Mouse (Mus musculus) layer of hippocampus, adult 2 months (tissue): ENCODE results near the gene Slc2a4. TPM values are rescaled to one million over a fixed set of nuclear protein-coding genes. Genes with fewer than 3 reads are reported as not detected.

Source experiments
- DNase-seq, 2 experiments: peaks; one replicate each; pipeline ENCODE4 v3.0.0; 2022; ENCODE audit warnings: low spot score in 2 of 2
- H3K27ac ChIP-seq: fragments of 200-600 bp; 2 replicates; pipeline ENCODE4 v1.8.1; 2022
- H3K4me3 ChIP-seq: fragments of 200-600 bp; 2 replicates; pipeline ENCODE4 v1.8.1; 2022; ENCODE audit warnings: mild to moderate bottlenecking
- CTCF ChIP-seq: fragments of 200-600 bp; conservative IDR thresholded peaks from 2 replicates; pipeline ENCODE4 v1.8.1; 2022; ENCODE audit warnings: antibody characterized with exemption, mild to moderate bottlenecking, moderate library complexity
- total RNA-seq, 2 experiments: library from RNA; stranded (reverse); gene quantifications; 2 replicates each; pipeline ENCODE4 v1.2.3; 2021

The Slc2a4 gene
- total RNA-seq, 2 experiments from 2014 or later: 1.8 to 2.2 TPM

DNA sequence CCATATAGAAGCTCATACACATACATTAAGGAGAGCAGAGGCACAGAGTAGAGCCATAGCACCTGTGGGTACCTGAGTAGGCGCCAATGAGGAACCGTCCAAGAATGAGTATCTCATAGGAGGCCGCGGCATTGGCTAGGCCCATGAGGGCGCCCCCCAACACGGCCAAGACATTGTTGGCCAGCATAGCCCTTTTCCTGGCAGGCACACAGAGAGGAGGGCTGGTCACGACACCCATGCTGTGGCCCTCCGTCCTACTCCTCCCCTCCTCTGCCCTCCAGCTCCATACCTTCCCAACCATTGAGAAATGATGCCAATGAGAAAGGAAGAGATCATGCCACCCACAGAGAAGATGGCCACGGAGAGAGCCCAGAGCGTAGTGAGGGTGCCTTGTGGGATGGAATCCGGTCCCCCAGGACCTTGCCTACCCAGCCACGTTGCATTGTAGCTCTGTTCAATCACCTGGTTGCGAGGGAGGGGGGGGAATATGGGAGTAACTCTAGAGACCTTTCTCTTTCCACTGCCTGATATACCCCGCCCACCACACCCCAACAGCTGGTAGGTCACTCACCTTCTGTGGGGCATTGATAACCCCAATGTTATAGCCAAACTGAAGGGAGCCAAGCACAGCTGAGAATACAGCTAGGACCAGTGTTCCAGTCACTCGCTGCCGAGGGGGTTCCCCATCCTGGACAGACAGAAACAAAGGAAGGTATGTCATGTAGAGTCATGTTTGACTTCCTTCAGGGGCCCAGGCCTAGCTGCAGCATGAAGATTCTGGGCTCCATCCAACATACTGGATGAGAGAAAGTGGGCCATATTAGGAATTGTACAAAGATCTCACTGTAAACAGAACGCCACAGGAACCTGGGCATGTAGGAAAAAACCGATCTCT, 1.7 kb downstream of the Slc2a4 start:
- H3K27ac ChIP-seq: no peak overlapping the region
- H3K4me3 ChIP-seq: no peak overlapping the region
- no peak for TF ChIP-seq CTCF
- DNase-seq: no peak

GRCm38 (mm10) chr11:69945216-69945615, 2.8 kb downstream of the Slc2a4 start:
- Histone ChIP-seq H3K27ac (no peak overlapping the region), H3K4me3 (no peak overlapping the region)
- no peak for DNase-seq
- TF ChIP-seq CTCF: no peak

GRCm38 (mm10) chr11:69940962-69941361, 7.0 kb downstream of the Slc2a4 start:
- H3K27ac ChIP-seq: no peak overlapping the region
- no peak overlapping the region for H3K4me3 ChIP-seq
- no peak for DNase-seq
- TF ChIP-seq CTCF: no peak

- no peak for TF ChIP-seq CTCF
- no peak overlapping the region for H3K27ac ChIP-seq
- no peak overlapping the region for H3K4me3 ChIP-seq
- DNase-seq: no peak
Observed at GRCm38 (mm10) chr11:69939731-69940130, 8.3 kb downstream of the Slc2a4 start.

- TF ChIP-seq CTCF: no peak
- no peak for DNase-seq
- Histone ChIP-seq H3K27ac (no peak overlapping the region), H3K4me3 (no peak overlapping the region)
Observed at GRCm38 (mm10) chr11:69939181-69939580, 8.8 kb downstream of the Slc2a4 start.

DNA sequence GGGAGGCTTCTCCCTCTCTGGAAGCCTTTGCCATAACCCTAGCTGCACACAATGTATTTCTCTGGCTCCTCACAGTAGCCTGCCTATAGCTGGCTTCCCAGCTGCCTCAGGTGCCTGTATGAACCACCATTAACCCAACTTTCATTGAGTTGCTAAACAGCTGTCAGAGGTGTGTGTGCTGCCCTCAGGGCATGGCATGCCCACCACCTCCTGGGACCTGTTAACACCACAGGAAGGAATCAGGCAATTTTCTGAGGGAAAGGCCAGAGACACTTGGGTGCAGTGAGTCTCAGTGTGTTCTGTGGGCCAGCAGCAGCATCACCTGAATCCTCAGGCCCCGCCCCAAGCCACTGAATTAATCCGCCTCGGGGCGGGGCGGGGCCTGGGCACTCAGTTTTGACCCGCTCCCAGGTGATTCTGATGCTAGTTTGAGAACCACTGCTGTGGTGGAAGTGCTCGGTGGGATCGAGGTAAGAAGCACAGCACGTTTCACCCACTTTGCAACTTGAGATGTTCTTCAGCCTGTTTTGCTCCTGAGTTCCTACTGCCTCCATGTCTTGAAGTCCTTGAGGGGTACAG, 9.5 kb downstream of the Slc2a4 start:
- no peak overlapping the region for H3K4me3 ChIP-seq
- no peak for DNase-seq
- H3K27ac ChIP-seq: no peak overlapping the region
- TF ChIP-seq CTCF: no peak

- H3K27ac ChIP-seq: no peak overlapping the region
- no peak for TF ChIP-seq CTCF
- no peak overlapping the region for H3K4me3 ChIP-seq
- no peak for DNase-seq
Observed at GRCm38 (mm10) chr11:69937834-69938233, 10.2 kb downstream of the Slc2a4 start.

DNA sequence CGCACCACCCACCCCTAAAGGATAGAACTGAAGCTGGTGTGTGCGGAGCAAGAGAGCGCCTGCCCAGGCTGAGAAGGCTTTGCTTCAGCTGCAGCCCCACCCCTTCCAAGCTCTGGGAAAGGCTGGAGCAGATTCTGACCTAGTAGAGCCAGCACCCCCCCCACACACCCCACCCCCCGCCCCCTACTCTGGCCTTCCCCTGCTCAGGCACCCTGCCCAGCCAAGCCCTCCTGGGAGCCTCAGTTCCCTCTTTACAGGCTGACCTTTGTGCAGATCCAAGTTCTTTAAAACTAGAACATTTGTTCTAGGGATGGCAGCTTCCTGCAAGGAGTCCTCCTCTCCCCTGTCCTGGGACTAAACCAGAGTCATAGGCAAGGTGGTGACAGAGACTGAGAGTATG, 10.6 kb downstream of the Slc2a4 start:
- DNase-seq: no peak
- Histone ChIP-seq H3K27ac (no peak overlapping the region), H3K4me3 (no peak overlapping the region)
- TF ChIP-seq CTCF: no peak

DNA sequence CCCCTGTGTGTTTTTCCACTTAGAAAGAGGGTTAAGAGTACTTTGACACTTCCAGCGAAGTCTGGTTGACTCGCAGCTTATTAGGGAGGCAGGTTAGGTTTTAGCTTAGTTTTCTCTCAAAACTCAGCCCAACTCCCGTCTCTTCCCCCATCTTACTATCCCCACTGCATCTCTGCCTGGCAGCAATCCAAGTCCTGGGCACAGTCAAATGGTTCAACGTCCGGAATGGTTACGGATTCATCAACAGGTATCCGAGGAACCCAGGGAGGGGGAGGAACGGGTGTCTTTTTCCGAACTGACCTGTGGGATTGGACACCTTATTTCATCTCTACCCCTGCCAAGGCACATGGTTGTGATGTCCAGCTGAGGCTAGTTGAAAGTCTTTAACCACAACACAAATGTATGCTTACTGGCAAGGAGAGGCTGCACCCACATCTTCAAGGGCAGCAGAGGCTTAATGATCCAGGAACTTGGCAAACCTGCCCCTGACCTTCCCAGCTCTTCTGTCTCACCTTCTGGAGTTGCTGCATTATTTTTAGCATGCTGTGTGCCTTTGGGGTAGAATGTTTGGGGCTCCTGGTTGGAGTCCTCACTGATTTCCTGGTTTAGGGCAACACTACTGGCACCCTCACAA, 11.2 kb downstream of the Slc2a4 start:
- no peak for TF ChIP-seq CTCF
- no peak for DNase-seq
- no peak overlapping the region for H3K4me3 ChIP-seq
- no peak overlapping the region for H3K27ac ChIP-seq

- no peak for DNase-seq
- TF ChIP-seq CTCF: no peak
- Histone ChIP-seq H3K27ac (no peak overlapping the region), H3K4me3 (peak overlapping the region; percentile 51)
Observed at GRCm38 (mm10) chr11:69936156-69936555, 11.8 kb downstream of the Slc2a4 start.

DNA sequence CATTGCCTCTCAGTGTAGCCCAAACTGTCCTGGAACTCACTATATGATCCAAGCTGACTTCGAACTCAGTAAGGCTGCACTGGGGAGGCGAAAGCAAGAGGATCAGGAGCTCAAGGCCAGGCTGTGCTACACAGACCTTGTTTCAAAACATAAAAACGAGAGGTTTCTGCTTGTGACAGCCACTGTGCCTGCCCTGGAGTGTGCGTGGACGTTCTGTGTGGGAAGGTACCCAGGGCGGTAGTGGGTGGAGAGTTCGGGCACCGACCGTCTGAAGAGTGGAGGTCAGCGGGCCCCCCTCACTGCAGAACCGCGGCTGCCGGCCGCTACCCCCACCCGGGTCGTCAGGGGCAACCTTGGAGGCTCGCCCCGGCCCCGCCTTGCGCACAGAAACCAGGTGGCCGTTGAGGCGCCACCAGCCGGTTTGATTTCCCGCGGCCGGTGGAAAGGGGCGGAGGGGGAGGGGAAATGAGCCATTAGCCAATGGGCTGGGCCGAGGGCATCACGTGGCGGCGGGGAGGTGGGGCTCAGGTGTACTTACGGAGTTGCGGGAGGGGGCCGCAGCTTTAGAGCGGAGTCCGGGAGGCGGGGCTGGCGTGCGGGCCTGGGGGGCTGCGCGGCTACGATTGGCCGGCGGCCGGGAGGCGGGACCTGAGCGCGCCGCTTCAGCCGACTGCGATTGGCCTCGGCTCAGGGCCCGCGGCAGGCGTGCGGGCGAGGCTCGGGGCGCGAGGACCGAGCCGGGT, 12.7 kb downstream of the Slc2a4 start, which contains the start of gene Ybx2:
TSS of gene Ybx2 (plus strand) at position 660 of the 743 bp plus-strand sequence.
- TF ChIP-seq CTCF: no peak
- peak; percentile 85 to 88 for DNase-seq
- peak within 1 kb of the TSS; percentile 51 for H3K4me3 ChIP-seq
- H3K27ac ChIP-seq: no peak within 1 kb of the TSS

DNA sequence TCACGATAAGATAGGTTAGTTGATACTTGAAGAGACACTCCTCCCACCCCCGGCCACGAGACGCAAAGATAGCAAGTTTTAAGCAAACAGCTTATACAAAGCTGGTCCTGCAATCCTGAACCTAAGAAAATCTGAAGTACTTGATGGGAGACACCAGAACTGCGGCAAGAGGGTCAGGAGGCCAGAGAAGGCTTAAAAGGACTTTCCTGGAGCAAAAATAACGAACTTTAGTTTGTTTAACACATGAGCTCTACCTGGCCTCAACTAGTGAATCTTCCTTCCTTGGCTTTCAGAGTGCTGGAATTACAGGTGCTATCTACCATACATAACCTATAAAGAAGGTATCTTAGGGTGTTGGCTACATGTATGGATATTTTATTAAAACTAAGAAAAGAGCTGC, 13.3 kb downstream of the Slc2a4 start:
- no peak for DNase-seq
- TF ChIP-seq CTCF: no peak
- no peak overlapping the region for H3K4me3 ChIP-seq
- H3K27ac ChIP-seq: no peak overlapping the region

- Histone ChIP-seq H3K4me3 (0 out of 2 replicates have a peak overlapping the region, but pooled peaks have one; percentile 23), H3K27ac (no peak overlapping the region)
- DNase-seq: peak; percentile 81 to 94
- TF ChIP-seq CTCF: peak; percentile 92
Observed at GRCm38 (mm10) chr11:69934169-69934568, 13.8 kb downstream of the Slc2a4 start.
